Mouse (Mus musculus) heart, postnatal 0 days (tissue): ENCODE measurements around the gene Rpgrip1.

ENCODE experiments used
- CTCF ChIP-seq: IDR thresholded peaks from 2 replicates; pipeline ENCODE4 v1.5.1; 2016; ENCODE audit warnings: antibody characterized with exemption, control low read depth, low read depth
- EP300 ChIP-seq: IDR thresholded peaks from 2 replicates; pipeline ENCODE4 v1.6.1; 2016; ENCODE audit warnings: antibody characterized with exemption, low read depth

- TF ChIP-seq CTCF: no peak
- no peak for TF ChIP-seq EP300
These were observed 86.0 kb downstream of the Rpgrip1 start for GRCm38 (mm10) chr14:52196230-52197155.
